Mouse (Mus musculus) cerebellum, postnatal 36 days (tissue): ENCODE data around the gene Zfp69.
A peak's percentile ranks its signal among the peaks of the same experiment; 100 is the strongest.

Source experiments
- DNase-seq, 2 experiments: peaks; one replicate each; pipeline ENCODE4 v3.0.0; 2021 to 2022; ENCODE audit warnings: mixed read lengths in 2 of 2

Gene Zfp69

DNA sequence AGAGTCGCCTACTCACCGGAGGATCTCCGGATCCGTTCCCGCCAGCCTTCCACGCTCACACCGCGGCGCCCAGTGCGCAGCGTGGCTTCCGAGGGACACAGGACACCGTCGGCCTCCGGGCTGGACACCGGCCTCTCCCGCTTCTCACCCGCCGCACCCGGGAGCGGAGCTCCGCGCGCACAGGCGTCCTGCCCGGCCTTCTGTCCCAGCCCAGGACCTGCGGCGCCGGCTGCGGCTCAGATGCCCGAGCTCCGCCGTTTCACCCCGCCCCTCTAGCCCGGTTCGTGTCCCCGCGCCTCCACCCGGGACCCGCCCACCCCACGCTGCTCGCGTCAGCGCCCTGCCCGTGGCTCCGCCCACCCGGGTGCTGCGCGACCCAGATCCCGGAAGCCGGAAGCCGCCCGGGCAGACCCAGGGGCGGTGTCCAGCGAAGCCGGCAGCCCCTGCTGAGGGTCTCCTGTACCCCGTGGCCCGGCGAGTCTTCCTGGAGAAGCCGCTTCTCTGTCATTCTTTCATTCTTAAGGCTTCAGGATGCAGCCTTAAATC is at the start of gene Zfp69:
Gene Zfp69, minus strand, starts transcription at position 272 of the 546 bp plus-strand sequence.
- peak; percentile 82 to 92 for DNase-seq

DNA sequence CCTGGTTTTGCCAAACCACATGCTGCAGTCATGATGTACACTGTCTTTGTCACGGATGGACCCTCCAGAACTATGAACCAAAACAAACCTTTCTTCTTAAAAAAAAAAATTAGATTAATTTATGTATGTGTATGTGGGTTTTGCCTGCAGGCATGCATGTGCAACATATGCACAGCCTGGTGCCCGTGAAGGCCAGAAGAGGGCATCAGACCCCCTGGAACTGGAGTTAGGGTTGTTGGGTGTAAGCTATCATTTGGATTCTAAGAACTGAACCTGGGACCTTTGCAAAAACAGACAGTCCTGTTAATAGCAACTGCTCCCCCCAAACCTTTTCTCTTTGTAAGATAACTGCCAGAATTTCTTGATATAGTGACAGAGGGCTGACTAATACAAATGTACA is 49.5 kb upstream of the Zfp69 start:
- no peak for DNase-seq

DNA sequence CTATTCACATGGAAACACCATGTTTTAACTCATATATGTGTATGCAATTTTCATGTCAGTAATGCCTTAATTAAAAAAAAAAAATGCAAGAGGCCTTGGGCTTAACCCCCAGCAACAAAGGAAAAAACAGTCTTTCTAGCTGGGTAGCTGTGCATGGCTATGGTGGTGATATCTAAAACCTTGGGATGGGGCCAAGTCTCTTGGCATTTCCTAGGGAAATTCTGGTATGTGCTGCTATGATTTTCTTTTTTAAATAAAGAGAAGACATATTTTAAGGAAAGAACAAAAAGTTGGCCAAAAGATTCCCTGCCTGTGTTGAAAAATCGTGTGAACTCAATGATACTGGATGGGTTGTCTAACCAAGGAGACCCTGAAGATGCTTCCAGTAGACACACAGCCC is 44.4 kb upstream of the Zfp69 start:
- DNase-seq, result no peak

DNA sequence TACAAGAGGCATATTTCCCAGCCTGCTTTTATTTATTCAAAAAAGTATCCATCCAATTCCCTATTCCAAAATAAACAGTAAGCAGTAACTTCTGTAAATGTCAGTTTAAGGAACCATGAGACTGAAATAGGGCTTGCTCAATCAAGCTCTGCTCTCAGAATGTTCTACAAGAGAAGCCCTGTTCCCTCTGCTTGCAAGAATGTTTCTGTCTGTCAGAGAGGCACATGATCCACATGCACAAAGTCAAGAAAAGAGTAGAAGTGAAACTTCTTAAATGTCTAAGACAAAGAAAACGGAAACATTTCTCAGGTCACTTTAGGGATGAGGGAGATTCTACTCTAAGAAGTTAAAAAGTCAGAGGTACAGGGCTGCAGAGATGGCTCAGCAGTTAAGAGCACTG is 41.5 kb upstream of the Zfp69 start:
- DNase-seq, result no peak

DNA sequence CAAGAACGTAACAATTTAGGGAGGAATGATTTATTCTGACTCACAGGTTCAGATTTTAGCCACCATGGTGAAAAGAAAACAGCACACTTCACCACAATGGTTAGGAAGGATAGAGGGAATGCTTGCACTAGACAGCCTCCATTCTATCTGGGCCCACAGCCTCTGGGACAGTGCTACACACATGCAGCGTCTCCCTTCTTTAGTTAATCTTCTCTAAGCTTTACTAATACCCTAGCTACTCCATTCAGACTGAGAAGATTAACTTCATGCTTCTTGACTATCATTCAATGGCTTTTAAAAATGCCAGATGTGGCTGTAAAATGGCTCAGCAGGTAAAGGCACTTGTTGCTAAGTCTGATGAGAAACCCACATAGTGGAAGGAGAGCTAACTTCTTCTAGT is 40.8 kb upstream of the Zfp69 start:
- no peak for DNase-seq

DNA sequence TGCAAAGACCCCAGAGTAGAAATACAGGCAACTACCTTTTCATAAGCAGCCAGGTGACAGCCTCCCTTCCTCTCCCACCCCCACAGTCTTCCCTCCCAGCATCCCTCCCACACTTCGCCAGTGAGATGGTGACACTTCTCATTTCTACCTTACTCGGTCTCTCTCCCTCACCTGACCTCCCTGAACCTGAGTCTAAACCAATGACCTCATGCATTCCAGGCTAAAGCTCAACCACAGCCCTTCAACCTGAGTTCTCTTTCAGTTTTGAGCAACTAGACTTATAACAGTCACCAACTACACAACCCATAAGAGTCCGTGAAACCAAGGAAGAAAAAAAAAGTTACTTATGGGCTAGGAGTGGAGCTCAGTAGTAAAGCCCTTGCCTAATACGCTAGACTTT is 35.8 kb upstream of the Zfp69 start:
- no peak for DNase-seq

DNA sequence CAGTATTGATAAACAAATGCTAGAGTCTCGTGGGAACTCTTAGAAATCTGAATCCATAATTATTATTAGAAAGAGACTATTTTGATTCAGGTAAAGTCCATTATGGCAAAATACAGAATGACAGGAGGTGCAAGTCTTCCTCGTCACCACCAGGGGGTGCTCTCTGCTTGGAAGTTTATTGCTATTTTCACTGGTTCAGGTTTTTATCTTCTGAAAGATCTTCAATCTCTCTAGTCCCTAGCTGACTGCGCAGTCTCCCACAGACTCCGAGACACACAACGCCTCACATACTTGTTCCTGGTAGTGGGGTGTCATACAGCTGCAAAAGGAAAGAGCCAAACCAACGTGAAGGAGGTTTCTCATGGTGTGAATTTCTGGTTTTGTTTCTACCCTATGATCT is 34.9 kb upstream of the Zfp69 start:
- DNase-seq, result peak; percentile 58

DNA sequence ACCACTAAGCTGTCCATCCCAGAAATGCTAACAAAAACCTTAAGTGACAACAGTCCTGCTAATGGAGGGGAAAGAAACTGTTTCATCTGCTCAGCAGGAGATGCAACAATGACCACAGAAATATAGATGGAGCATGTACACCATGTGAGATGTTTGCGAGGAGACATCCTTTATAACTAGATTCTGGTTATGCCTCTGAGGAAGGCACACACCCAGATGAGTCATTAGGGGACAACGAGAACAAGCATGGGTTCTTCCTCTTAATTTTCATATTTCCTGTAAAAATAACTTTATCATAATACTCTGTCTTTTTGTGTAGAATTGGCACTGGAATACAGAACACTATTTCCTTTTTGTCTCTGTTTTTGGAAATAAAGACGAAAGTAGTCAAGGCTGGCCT is 26.7 kb upstream of the Zfp69 start:
- no peak for DNase-seq

DNA sequence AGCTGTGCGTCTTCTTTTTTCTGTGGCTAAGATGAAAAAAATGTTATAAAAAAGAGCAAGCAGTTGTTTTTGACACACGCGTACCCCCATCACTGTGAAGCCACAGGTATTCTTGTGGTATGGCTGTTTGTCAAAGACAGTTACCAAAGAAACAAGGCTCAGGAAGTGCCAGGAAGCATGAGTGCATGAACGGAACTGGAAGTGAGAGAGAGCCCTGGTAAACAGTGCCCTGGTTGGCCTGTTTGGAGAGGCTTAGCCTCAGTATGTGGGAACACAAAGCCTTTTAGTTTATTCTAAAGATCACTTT is 23.9 kb upstream of the Zfp69 start:
- no peak for DNase-seq

DNA sequence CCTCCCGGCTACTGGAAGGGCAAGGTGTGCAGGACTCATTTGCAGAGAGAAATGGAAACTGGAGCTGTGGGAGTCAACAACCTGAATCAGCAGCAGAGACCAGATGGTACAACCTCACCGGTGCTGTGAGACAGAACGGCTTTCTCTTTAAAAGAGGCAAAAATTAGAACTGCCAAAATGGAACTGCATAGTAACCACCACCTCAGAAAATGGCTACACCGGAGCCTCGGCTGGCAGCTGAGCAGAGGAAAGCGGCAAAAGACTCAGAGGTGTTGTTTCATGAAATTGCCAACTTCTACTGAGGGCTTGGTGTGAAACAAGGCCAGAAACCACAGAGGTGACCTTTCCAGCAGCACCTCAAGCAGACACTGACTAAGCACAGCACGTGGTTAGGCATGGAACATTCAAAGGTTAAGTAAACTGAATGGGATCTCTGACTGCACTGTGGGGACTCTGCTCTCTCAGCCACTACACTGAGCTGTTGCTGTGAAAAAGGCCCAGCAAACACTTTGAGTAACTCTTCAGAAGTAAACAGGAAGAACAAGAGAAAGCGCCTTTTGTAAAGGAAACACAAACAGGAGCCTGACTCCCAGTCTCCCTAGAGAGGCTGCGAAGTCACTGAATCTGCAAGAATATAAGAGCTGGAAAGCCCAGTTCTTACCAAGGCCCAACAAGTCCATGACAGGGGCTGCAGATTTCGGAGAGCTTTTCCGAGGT is 23.4 kb upstream of the Zfp69 start:
- DNase-seq, result peak; percentile 36 to 59

DNA sequence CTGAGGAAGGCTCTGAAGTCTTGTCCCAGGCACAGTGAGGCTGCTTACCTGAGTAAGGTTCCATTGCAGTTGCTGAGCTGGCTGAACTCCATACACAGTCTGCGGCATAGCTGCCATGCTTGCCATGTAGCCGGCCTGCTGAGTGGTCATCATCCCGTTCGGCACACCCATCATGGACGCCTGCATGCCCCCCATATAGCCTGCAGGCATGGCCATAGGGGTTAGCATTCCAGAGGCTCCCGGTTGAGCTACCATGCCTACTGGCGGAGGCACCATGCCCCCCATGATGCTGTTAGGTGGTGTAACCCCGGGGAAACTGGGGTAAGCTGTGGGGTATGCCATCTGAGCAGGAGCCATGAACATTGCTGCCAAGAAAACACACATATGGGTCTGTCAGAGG is 20.3 kb upstream of the Zfp69 start:
- DNase-seq, result no peak

DNA sequence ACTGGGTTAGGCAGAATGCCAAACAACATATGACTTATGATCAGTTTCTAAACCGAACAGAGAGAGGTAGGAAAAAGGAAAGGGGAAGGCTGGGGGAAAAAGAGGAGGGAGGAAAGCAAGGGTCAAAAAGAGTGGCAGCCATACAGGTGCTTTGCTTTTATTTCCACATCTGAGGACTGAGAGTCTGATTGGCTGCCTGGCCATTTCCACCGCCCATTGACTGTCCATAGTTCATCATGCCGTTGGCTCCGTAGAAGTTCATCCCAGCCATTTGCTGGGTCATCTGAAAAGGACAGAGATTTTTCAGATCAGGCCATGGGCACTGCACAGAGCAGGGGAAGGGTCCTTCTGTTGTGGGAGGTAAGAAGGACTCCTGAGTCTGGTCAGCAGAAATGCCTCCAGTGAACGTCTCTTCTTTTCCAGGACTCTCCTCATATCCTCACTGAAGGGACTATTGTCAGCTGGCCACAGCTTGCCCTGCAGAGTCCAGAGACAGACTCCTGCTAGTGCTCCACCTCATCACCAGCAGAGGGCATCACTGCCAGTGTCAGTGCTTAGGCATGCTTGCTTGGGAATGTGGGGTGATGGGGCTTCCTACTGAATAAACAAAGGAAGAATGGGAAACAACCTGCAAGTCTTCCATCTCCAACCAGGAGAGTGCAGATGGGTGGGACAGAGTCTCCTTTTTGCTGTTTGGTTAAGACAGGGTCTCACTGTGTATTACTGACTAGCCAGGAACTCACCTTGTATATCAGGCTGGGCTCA is 18.1 kb upstream of the Zfp69 start:
- peak; percentile 38 to 43 for DNase-seq

DNA sequence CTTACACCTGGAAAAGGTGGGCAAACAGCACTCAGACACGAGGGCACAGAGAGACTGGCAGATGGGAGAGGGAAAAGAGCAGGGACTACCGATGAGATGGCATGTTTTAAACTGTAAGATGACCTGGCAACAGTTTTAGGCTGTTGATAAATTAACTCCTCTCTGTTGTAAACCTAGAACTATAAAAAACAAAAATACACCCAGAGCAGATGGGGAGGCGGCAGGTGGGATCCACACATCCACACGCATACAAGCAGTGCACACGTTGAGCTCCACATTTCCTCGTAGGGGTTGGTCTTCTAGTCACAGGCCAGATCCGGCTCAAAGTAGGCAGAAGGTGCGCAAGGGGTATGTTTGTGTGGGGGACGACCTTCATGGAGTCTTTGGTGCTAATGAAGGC is 17.0 kb upstream of the Zfp69 start:
- peak; percentile 49 to 55 for DNase-seq

DNA sequence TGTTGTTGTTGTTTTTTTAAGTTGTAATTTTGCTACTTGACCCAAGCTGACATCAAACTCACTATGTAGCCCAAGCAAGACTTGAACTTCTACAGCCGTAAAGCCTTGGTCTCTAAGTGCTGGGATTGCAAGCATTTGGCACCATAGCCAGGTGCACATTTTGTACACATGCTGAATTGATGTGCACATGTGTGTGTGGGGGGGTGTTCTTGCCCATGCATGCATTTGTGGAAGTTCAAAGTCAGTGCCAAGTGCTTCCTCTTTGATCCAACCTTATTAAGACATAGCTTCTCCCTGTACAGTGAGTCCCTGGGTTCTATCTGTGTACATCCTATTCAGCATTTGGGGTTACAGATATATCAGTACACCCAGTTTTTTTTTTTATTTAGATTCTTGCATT is 4.1 kb upstream of the Zfp69 start:
- DNase-seq, result no peak

DNA sequence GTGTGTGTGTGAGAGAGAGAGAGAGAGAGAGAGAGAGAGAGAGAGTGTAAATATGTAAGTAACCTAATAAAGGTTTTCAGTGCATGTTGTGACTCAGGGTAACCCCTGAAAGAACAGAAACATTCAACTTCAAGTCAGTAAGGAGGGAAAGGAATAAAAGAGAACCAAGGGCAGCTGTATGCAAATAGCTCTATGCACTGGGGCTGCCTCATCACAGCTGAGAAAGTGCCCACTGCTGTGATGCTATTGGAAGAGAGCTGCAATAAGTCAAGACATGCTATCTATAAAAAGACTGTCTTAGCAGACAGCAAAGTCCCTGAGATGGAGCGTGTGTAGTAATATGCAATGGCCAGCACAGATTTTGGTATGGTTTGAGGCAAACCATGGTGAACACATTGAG is 2.2 kb upstream of the Zfp69 start:
- DNase-seq, result no peak

DNA sequence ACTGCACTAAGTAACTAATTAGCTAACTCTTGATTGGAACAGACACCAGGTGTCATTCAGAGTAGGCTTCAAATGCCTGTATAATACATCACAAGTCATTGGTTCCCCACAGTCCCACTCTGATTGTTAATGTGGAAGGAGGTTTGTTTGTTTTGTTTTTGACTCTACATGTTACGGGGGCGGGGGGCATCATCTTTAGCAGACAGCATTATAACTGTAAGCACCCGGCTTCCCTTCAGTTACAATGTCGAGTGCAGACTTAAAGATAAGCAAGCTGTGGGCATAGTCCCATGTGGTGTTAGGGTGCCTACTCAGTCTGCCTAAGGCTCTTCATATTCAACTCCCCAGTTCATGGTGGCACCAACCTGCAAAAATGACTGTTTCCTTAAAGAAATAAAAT is 1.5 kb upstream of the Zfp69 start:
- DNase-seq, result no peak

DNA sequence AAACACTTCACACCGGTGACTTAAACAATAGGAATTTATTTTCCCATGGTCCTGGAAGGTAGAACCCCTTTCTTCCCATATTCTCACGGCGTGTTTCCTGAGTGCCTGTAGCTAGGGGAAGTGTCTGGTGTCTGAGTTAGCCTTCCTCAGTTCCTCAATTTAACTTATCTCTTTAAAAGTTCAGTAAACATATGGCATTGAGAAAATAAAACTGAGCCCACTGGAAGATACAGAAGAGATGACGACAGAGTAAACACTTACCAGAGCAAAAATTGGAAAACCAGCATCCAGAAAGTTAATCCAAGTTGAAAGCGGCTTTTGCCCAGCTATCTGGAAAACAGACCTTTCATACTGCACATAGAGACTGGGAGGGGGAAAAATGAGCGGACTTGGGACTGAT is 664 bp upstream of the Zfp69 start:
- DNase-seq, result no peak

DNA sequence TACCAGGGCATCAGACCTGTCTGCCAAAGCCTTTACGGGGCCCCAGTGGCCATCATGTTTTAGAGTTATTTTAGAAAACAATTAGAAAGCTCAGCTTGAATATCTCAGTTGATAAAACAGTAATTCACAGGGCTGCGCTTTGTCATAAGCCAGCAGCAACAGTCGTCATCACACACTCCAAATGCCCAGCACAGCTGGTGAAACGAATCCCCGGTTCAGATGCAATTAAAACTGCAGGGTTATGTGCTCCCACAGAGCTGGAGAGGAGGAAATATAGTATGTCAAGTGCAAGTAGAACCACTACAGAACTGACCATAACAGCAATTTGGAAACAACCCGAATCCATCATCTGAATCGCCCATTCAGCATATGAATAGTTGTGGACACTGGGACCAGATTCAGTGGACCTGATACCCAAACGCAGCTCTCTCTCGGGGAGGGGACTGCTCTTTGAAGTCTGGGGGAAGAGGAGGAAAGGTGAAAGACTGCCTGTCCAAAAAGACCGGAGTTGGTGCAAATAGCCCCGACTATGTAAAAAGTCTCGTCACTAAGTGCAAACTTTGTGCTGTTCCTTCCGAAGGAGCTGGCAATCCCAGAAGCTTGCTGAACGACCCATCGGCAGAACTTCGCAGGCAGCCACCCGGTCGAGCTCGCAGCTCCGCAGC is 604 bp downstream of the Zfp69 start:
- DNase-seq, result no peak

DNA sequence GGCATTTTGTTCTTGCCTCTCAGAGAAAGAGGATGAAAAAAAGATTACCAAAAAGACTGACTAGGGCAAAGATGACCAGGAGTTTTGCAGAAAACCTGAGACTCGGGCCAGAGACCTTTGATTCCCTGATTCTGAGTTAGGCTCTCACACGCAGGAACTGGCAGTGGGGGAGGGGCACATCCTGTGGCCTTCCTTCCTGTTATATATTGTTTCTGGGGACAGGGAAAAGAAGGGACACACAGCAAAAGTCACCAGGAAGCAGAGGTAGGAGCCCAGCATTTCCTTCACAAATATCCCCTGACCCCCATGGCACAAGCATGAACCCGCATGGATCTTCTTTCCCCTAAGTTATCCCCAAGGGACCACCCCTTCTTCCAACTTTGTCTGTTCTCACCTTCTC is 2.6 kb downstream of the Zfp69 start:
- DNase-seq, result no peak

DNA sequence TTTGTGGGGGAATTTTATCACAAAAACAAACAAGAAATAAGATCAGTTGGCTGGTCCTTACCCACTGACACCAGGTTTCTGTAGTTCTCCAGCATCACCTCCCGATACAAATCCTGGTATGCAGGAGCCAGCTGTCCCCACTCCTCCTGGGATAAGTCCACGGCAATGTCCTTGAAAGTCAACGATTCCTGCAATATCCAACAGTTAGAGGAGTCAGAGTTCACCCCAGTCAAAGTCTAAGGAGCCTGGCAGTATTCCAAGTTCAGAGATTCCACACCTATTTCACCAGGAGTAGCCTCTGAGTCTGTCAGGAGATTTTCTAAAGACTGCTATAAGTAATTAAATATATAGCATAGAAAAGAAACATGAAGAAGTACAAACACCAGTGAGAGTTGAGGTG is 16.5 kb downstream of the Zfp69 start:
- no peak for DNase-seq

DNA sequence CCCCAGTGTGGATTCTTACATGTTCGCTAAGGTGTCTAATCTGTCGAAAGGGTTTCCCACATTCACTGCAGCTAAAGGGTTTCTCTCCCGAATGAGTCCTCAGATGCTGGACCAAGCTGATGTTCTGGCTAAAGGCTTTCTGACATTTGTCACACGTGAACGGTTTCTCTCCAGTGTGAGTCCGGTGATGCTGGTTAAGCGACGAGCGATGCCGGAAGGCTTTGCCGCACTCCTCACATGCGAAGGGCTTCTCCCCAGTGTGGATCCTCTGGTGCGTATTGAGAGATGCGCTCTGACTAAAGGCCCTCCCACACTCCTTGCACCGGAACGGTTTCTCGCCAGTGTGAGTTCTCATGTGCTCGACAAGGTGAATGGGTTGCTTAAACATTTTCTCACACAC is 20.8 kb downstream of the Zfp69 start:
- DNase-seq, result no peak

DNA sequence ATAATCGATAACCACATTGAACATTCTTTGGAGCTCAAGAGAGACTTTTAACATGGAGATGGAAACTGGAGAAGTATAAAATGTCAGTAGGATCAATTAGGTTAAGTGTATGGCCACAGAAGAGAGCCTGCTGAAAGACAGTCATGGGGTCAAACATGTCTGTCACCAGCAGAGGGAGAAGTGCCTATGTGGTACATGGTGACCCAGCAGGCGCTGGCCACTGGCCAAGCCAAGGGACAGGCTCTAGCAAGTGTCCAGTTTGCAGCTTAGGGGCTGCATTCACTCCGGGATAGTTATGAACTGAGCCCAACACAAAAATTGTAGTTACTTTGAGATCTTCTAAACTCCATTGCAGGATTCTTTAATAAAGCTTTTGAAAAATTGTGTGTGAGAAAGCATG is 22.8 kb downstream of the Zfp69 start:
- DNase-seq, result peak in 1 of 2 experiments; percentile 22

DNA sequence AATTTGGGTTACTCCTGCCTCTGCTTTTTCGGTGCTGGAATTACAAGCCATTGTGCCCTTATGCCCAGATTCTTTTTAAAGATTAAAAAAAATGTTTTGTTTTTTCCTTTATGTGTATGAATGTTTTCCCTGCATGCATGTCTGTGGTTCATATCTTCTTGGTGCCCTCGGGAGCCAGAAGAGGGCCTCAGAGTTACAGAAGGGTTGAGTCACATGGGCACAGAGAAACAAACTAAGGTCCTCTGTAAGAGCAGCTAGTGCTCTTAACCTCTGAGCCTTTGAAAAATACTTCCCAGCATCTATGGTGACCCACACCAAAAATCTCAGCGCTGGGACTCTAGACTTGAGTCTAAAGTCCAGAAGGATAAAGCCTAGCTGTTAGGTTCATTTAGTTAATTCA is 26.1 kb downstream of the Zfp69 start:
- DNase-seq, result peak; percentile 34 to 35
